Mouse (Mus musculus) activated CD4-positive, CD25-positive, alpha-beta regulatory T cell, adult 4 months (primary cell): ENCODE measurements around the gene 1700001C19Rik. TPM values are rescaled to one million over a fixed set of nuclear protein-coding genes. Genes with fewer than 3 reads are reported as not detected.

Experiments
- ATAC-seq: one replicate; pipeline ENCODE4 v1.8.0; 2017
- polyA plus RNA-seq, 2 experiments: library from polyadenylated mRNA; unstranded; fragments of 100-300 nt; shearing (Covaris generic); gene quantifications; one replicate each; pipeline ENCODE4 v1.2.1; 2017

The 1700001C19Rik gene
- polyA plus RNA-seq, 2 experiments from 2014 or later = not detected

DNA sequence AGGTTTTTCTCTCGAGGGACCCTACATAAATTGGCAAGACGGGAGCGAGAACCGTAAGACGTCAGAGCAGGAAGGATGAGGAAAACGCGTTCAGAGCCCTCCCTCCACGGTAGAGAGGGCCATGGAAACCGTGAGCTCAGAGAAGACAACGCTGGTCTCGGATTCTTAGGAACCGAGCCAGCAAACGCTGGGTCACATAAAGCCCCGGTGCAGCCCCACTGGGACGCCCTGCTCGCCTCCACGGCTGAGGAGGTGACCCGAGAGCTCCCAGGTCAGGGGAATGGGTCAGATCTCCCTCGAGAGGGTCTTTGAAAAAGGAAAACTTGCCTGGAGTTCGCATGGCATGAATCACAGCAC is 68.1 kb downstream of the 1700001C19Rik start:
- ATAC-seq = no peak

DNA sequence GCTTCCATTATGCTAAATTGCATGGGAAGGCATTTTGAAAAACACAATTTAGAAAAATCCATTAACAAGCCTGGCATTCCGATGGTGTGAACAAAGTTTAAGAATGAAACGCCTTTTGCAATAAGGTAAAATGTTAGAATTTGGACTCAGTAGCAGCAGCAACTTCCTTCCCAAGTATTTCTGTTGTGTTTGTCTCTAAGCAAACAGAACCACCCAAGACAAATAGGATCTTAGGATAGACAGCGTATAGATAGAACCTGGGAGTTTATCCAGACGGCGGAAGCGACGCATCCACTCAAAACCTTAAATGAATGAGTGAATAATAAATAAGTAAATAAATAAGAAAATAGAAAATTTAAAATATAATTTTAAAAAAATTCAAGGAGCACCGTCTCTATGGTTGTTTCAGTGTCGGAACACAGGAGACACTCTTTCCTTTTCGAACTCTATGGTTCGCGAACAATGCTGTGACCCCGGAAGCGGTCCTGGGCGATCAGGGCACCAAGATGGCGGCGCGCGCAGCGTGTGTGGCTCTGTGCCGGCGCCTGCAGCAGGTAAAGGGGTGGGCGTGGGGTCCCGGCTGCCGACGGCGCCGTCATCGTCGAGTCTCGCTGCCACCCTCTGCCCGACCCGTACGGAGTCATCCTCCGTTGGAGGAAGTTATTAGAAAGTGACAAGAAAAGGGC is 68.6 kb downstream of the 1700001C19Rik start, which contains the start of gene Mrps10:
TSS of gene Mrps10 (plus strand) at position 487 of the 686 bp plus-strand sequence.
- peak; percentile 89 for ATAC-seq

Other genes with a start within 250 kb of the 1700001C19Rik start
- 10 to 100 TPM; 30.8 to 36.4 TPM for gene Mrps10, start 68.5 kb downstream of the 1700001C19Rik start, polyA plus RNA-seq
- gene Guca1b, start 52.0 kb downstream of the 1700001C19Rik start, polyA plus RNA-seq = 1 to 10 TPM; 1.1 TPM
- not detected for gene Guca1a, start 36.8 kb downstream of the 1700001C19Rik start, polyA plus RNA-seq
- under 1 TPM in 1 of 2 experiments, not detected in 1; 0.15 TPM for gene AI661453, start 761 bp downstream of the 1700001C19Rik start, polyA plus RNA-seq
- gene Taf8, start 64.9 kb upstream of the 1700001C19Rik start, polyA plus RNA-seq = 10 to 100 TPM; 51.5 to 61.3 TPM
- gene Ccnd3, start 67.7 kb upstream of the 1700001C19Rik start, polyA plus RNA-seq = 100 to 1,000 TPM; 133 to 141 TPM
- gene Bysl, start 174.1 kb upstream of the 1700001C19Rik start, polyA plus RNA-seq = 10 to 100 TPM in 1 of 2 experiments, 1 to 10 TPM in 1; 6.6 to 10.8 TPM
- 10 to 100 TPM; 23.6 to 30.0 TPM for gene Med20, start 174.2 kb upstream of the 1700001C19Rik start, polyA plus RNA-seq
- gene Gm20517, start 174.2 kb upstream of the 1700001C19Rik start, polyA plus RNA-seq = 1 to 10 TPM in 1 of 2 experiments, under 1 TPM in 1; 0.89 to 1.1 TPM
- under 1 TPM; 0.60 to 0.71 TPM for gene Usp49, start 193.3 kb upstream of the 1700001C19Rik start, polyA plus RNA-seq